Mouse (Mus musculus): ENCODE results near the gene Myo3b.

DNA sequence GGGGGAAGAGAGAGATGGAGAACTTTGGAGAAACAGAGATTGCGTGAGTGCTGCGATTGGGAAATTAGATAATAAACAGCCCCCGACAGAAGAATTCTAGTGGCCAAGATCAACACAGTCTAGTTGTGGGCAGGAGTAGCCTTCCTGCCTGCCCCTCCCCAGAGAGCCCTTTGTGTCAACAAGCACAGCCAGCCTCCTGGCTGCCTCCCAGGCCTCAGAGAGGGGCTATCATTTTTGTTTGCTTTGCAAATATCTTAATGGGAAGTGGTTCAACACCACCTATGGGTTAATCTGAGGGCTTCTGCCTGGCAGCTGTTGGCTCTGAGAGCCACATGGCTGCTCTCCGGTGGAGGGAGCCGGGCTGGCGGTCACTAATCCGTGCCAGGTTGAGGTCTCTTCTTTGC lies 298.3 kb downstream of the Myo3b start:
- TF ChIP-seq E2F4 (IDR thresholded peaks at IDR 0.05; ENCODE audit: insufficient read depth), result no peak
- TF ChIP-seq POLR2A (IDR thresholded peaks at IDR 0.05; ENCODE audit: insufficient read length, low read depth), result no peak
- TF ChIP-seq SRF (IDR thresholded peaks at IDR 0.05; ENCODE audit: control insufficient read depth, insufficient read length, low read depth), result no peak
- TF ChIP-seq MAX (IDR thresholded peaks at IDR 0.05; ENCODE audit: low read depth), result no peak
- no peak for TF ChIP-seq USF1 (IDR thresholded peaks at IDR 0.05; ENCODE audit: low read depth)
- TF ChIP-seq POLR2AphosphoS2 (IDR thresholded peaks at IDR 0.05; ENCODE audit: insufficient read length, low read depth), result no peak
- no peak for TF ChIP-seq TCF12 (IDR thresholded peaks at IDR 0.05; ENCODE audit: insufficient read depth, poor library complexity, severe bottlenecking)

All from myocyte (in vitro differentiated cells).